Mouse (Mus musculus) left cerebral cortex, postnatal 10 days (tissue): ENCODE results near the gene Dnpep. TPM values are rescaled to one million over a fixed set of nuclear protein-coding genes. Genes with fewer than 3 reads are reported as not detected.

Source experiments
- DNase-seq, 2 experiments: peaks; one replicate each; pipeline ENCODE4 v3.0.0; 2021 to 2022; ENCODE audit warnings: low spot score in 2 of 2, mixed read lengths in 1 of 2; ENCODE audit errors: extremely low spot score in 1 of 2
- intact Hi-C: fragments of 180-260 bp; cut with DNase I; formaldehyde crosslinking; loops from one replicate; pipeline ENCODE4 v1.15.1; 2025
- total RNA-seq, 2 experiments: library from RNA; stranded (reverse); gene quantifications; 2 replicates each; pipeline ENCODE4 v1.2.3; 2021

The Dnpep gene
- total RNA-seq, 2 experiments from 2014 or later = 60.6 to 67.1 TPM

DNA sequence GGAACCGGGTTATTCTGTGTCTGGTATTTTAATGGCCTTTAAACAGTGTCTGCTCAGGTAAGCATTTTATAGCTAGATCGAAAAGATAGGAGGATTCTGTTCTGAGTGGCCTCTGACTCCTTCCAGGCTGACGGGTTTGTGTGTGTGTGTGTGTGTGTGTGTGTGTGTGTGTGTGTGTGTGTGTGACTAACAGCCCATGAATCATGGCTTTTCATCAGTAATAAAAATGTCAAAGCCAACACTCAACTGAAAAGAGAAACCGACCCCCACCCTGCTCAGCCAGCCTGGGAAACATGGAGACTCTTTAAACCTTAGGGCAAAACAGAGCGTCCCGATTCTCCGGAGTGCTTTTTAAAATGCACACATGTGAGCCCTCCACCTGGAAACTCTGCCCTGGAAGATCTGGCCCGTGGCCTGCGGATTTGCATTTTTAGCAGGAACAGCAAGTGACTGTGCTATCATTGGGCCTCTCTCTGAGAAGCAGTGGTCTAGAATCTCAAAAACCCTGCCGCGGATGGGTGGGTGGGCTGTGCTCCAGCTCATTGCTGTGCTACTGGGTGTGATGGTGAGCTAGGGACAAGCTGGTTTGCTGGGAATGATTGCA is 20.4 kb upstream of the Dnpep start:
- DNase-seq = no peak
- intact Hi-C loops = no loop called here

DNA sequence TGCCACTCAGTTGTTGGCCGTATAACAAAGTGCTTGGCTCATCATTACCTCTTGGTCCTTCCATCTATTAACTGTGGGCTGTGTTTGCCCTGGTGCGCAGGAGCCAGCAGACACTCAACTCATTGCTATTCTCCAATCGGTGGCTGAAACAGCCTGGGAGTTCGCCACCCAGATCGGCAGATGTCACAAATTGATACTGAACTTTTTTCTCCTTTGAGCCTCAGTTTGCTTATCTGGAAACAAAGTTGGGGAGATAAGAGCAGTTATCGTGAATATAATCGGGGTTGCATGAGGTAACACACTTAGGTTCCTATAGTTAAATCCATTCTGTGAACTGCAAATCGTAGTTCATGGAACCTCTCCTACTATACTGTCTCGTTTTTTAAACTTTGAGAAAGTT is 19.3 kb upstream of the Dnpep start:
- intact Hi-C loops = no loop called here
- DNase-seq = no peak

DNA sequence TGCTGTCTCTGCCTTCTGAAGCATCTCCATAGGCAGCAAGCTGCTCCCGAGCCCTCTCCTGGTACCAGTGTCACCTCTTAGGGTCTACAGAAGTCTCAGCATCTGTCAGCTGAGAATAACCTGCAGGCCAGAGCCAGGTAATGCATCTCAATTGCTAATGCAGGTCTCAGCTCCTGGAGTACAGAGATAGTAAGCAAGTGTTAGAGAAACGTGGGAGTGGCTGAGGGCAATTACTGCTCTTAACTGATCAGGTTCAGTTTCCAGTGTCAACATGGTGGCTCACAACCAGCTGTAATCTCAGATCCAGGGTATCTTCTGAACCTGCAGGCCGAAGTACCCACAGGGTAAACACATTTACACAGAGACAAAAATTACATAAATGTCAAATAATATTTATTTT is 18.7 kb upstream of the Dnpep start:
- intact Hi-C loops = no loop called here
- DNase-seq = no peak

DNA sequence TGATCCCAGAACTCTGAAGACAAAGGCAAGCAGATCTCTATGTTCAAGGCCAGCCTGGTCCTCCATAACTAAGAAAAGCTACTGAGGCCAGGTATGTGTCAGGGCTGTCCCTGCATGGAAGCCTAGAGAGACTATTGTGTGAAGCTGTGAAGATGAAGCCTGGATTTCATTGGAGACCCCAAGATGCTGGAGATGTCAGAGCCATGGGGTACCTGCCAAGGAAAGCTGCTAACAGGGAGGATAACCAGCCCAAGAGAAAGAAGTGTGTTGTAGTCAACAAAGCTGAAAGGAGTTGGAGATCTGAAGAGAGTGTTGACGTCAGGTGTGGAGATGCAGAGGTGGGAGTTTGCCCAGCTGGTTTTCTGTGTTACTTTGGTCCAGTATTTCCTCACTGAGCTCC is 13.5 kb upstream of the Dnpep start:
- no peak for DNase-seq
- intact Hi-C loops = no loop called here

DNA sequence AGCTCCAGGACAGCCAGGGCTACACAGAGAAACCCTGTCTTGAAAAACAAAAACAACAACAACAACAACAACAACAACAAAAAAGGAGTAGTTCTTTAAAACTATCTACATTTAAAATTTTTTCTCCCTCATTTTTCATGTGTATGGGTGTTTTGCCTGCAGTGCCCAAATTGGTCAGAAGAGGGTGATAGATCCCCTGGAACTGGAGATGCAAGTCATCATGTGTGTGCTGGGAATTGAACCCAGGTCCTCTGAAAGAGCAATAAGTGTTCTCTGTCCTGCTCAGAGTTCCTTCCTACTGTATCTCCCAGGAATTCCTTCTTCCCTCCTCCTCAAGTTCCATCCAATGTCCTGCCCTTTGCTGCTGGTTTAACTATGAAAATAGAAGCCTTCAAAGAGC is 9.7 kb upstream of the Dnpep start:
- intact Hi-C loops = no loop called here
- no peak for DNase-seq

DNA sequence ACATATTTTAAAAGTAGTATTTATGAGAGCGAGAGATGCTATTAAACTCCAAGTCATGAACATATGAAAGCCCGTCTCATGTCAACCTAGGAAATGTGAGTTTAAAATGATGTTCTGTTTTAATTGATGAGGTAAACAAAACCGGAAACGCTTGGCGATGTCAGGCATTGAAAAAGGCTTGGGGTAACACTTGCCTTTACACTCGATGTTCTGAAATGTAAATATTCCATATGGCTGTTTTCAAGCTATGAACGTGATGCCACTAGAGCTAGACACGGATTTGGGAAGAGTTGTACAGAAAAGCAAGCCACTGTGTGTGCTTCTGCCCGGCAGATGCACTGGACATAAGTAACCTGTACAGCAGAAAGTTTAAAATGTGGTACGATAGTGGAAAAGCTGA is 1.4 kb upstream of the Dnpep start:
- intact Hi-C loops = no loop called here
- no peak for DNase-seq

DNA sequence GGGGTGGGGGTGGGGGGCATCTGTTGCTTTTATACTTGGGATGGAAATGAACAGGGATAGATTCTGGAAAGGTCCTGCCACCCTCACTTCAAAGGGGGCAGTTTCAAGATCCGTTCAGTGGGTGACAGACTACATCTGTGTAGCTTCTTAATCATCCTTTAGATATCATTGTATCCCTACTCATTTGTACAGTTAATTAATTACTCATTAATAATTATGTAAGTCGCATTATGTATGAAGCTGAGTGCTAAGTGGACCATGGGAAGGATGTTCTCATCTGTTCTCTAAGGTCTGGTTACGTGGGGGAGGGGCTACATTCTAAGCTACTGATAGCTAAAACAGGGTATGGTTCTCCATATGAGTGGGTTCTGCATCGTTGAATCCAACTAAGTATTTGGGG is 946 bp upstream of the Dnpep start:
- no peak for DNase-seq
- intact Hi-C loops = no loop called here

DNA sequence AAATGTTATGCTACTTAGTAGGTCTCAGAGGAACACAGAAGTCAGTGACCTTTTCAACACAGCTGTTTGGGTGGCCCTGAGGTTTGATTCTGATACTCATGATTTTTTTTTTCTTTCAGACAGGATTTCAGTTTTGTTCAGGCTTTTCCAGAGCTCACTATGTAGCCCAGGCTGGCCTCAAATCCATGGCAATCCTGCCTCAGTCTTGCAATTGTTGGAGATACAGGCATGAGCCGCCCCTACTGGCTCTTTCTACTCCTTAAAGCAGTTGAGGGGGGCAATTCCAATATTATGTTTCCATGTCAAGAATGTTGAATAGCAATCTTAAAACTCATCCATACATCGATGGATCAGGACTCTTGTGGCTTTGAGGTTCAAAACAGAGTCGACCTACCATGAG is 511 bp upstream of the Dnpep start:
- DNase-seq = no peak
- intact Hi-C loops = no loop called here

DNA sequence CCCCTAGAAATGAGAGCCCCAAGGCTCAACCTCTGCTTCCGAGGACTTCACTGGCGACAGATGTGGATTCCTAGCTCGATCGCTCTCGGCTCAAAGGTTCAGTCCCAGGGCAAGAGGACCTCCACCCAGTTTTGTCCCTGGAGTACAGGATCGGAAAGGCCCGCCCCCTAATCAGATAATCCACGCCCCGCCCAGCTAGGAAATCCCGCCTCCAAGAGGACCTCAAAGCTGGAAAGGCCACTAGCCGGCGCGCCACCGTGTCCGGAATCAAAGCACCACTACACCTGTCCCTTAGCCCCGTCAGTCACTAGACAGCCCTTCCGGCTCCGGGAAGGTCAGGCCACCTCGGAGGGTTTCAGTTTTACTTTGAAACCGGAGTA is 939 bp downstream of the Dnpep start:
- peak; percentile 58 to 90 for DNase-seq
- intact Hi-C loops = no loop called here

DNA sequence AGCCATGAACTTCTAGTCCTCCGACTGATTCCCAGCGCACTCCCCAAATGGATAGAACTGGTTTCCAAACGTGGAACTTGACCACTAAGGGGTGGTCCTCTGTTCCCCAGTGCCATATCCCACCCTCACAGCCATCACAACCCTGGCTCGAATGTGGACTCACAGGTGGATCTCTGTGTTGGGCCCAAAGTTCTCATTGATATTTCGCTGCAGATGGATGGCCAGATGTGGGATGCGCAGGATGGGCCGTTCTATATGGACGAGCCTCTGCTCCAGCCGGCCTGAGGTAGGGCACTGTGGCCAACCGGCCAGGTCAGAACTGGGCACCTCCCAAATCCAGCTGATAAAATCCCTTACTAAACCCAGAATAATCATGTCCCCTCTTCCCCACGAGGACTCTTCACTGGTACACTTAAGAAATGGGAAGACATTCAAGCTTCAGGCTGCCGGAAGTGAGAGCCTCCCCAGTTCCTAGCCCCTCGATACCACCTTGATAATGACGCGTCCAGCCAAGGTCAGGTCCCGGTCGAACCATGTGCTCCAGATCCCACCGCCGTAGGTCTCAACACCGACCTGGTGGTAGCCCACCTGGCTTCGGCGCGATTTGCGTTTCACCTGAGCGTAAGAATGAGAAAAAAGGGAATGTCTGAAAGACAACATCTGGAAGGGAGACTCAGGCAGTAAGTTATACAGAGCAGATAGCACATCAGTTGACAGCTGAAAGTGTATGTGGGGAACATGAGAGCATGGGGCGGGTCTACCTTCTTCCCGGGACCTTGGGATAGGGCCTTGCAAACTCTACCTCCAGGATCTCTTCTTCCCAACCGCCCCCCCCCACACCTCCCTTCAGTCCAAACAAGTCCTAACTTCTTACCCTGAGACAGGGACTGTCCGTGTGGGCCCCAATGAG is 2.1 kb downstream of the Dnpep start:
- intact Hi-C loops = no loop called here
- DNase-seq = no peak

DNA sequence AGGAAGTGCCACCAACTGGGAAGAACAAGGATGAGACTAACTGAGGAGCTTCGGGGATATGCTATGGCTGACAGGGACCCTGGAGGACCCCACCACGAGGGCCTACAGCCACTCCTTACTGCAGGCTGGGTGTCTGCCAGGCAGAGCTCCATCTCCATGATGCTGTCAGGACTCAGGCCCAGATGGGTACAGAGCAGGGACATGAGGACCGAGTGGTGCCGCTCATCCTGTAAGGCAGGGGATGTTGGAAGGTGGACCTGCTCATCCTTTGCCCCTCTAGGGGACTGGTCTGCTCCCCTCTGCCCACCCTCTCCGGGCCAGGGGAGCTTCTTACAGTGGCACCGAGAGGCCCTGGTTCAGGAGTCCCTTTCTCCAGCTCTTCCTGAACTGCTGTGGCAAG is 2.8 kb downstream of the Dnpep start:
- DNase-seq = no peak
- intact Hi-C loops = no loop called here

DNA sequence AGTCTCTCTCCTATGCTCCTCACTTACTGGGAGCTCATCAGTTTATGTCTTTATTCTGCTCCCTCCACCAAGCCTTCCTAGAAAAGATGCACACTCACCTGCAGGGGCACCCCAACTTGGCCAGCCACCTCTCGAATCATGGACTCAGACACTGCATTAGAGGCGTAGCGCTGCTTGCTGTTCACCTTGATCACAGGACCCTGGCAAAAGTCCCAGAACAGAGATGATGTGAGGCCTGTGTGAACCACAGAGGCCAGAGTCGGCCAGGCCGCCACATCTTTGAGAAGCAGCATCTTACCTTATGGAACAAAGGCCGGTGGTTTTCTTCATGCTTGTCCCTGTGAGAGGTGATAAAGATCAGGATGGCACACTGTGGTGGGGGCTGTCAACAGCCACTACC is 6.1 kb downstream of the Dnpep start:
- intact Hi-C loops = no loop called here
- DNase-seq = no peak

DNA sequence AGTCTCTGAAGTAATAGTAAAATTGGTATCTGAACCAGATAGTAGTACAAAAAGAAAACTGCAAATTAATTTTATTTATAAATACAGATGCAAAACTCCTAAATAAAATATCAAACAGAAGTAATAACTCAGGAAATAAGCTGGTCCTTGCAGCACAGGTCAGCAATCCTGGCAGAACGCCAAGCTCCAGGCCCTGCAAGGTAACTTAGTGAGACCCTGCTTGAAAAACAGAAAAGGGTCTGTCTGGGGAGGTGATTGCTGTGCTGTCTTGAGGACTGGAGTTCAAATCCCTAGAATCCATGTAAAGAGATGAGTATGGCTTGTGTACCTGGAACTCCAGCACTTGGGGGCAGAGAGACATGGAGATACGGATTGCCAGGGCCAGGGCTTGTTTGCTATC is 13.1 kb downstream of the Dnpep start:
- intact Hi-C loops = no loop called here
- DNase-seq = no peak

DNA sequence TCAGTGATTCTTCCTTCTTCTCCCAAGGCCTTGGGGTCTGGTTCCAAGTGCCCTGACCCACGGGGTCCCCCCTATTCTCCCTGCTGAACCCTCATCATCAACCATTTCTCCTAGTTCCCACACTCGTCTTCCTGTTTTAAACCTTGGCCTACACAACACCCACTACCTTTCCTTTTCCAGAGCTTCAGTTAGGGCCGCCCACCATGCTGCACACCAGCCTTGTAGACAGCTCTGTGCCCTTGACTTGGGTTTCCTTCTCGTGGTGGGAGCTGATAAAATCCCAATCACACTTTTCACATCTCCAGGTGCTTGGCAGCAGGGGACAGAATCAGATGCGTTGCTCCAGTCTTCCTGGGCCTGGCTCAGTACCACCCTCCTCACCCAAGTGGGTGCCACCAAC is 23.5 kb downstream of the Dnpep start:
- DNase-seq = no peak
- intact Hi-C loops = loop anchor here (5.0 kb wide), 1 partner anchor 42 kb away; no protein-coding TSS in a partner anchor

DNA sequence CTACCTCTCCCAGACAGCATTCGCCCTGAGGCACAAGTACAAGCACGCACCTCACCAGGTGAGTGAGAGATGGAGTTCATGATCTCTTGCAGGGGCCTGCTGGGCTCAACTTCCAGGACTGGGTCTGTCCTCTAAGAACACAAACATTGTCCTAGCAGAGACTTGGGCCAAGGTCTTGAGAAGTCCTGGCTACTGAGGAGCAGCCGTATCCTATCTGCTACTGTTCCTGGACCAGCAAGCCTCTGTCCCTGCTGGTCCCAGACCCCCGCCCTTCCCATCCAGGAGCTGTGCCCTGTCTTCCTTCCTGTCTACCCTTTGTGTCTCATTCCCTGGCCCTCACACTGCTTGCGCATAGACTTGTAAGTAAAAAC is 24.5 kb downstream of the Dnpep start:
- DNase-seq = no peak
- intact Hi-C loops = loop anchor here (5.0 kb wide), 1 partner anchor 41 kb away; no protein-coding TSS in a partner anchor

DNA sequence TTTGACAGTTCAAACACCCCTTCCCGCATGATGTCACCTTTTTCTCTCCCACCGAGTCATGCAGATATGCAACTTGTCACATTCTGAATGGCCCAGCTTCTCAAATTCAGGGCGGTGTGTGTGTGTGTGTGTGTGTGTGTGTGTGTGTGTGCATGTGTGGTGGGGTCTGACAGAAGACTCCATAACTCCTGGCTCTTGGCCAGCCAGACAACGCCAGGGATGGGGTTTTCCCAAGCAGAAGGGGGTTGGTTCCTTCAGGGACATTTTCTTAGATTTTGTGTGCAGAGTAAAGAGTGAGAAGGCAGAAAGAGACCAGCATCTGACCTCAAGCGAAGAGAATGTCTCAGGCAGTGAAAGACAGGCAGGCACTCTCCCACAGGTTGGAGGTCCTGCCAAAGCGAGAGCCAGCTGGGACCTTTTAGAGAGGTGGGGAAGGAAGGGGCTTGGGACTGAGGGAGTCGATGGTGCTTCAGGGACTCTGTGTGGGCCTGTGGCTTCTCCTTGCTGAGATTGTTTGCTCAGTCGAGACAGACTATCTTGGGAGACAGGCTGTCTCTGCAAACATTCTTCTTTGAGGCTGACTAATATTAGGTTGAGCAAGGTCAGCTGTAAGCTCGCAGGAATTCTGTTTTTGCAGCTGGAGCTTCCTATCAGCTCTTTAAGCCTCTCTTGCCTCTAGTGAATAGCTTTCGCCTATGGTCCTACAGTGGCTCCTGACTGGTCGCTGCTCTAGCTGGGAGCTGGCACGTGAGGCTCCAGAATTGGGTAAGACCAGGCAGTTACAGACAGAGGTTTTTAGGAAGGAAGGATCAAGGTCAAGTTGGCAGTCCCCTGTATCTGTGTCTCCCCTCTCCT is 25.1 kb downstream of the Dnpep start:
- peak in 1 of 2 experiments; percentile 39 for DNase-seq
- intact Hi-C loops = loop anchor here (5.0 kb wide), 1 partner anchor 40 kb away; no protein-coding TSS in a partner anchor

DNA sequence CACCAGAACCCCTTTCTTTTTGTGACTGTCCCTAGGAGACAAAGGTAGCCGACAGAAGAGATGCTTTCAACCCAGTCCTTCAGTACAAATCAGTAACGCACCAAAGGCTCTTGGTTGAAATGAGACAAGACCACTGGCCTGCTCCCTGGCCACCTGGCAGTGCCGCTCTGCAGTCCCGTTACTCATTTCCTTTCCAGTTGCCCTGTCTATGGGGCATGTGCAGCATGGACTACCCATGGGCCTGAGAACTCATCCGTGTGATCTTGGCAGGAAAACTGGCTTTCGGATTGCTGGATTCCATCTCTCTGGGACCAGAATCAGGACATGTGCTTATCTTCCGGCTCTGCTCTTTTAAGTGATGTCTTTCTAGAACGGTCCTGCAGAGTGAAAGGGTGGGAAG is 26.5 kb downstream of the Dnpep start:
- no peak for DNase-seq
- intact Hi-C loops = loop anchor here (5.0 kb wide), 1 partner anchor 39 kb away; no protein-coding TSS in a partner anchor

DNA sequence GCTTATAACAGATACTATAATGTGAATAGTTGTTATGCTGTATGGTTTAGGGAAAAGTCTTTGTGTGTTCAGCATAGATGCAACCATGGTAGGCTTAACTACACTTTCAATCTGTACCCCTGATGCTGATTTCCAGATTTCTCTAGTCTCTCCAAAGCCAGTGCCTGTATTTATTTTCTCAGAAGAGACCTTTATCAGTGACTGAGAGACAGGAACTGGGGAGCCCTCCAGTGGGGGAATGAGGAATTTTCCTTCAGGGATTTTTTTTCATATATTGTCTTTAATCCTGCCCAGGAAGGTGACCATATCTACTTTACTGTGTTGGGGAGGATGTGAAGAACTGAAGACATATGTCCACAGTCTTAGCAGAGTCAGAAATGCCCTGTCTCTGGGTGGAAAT is 27.2 kb downstream of the Dnpep start:
- intact Hi-C loops = loop anchor here (5.0 kb wide), 1 partner anchor 38 kb away; no protein-coding TSS in a partner anchor
- peak in 1 of 2 experiments; percentile 72 for DNase-seq

DNA sequence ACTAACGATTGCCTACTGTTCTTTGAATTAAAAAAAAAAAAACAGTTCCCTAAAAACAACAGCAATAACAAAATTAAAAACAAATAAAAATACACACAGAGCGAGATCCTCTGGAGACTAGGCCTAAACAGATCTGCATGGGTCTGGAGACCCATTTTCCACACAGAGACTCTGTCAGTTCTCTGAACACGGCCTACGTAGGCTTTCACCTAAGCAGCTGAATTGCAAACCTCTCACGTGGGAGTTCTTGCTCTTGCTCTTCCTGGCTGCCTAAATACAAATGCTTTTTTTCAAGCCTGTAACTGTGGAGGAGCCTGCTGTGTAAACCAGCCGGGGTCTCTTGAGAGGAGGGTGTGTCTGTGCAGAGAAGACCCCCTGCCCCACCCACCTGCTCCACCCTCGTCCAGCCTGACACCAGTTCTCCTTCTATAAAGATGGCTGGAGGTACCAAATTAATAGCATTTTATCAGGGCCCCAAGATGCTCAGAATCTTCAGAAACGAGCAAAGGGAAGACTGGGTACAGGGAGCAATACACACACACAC is 27.8 kb downstream of the Dnpep start:
- intact Hi-C loops = loop anchor here (5.0 kb wide), 1 partner anchor 38 kb away; no protein-coding TSS in a partner anchor
- DNase-seq = no peak
